Mouse (Mus musculus) midbrain, embryonic 11.5 days (tissue): ENCODE measurements around the gene Ssrp1. TPM values are rescaled to one million over a fixed set of nuclear protein-coding genes. Genes with fewer than 3 reads are reported as not detected.

Source experiments
- ATAC-seq: fragments of 200-750 bp; cut with Nextera tagmentation; 2 replicates; pipeline ENCODE4 v1.8.0; 2017; ENCODE audit warnings: moderate TSS enrichment, moderate library complexity; ENCODE audit not compliant: low FRiP score
- DNase-seq: peaks from one replicate; pipeline ENCODE4 v3.0.0; 2015; ENCODE audit warnings: low spot score; ENCODE audit errors: missing footprints
- H3K27ac ChIP-seq: fragments of 300-500 bp; sonication (generic); 2 replicates; pipeline ENCODE4 v1.5.1; 2014; ENCODE audit warnings: low read depth, low read length
- H3K27me3 ChIP-seq: fragments of 300-500 bp; sonication (generic); 2 replicates; pipeline ENCODE4 v1.6.1; 2014; ENCODE audit warnings: mild to moderate bottlenecking, low read length, moderate library complexity, mixed read lengths; ENCODE audit not compliant: control insufficient read depth, insufficient read depth
- H3K36me3 ChIP-seq: fragments of 300-500 bp; sonication (generic); 2 replicates; pipeline ENCODE4 v1.6.1; 2014; ENCODE audit warnings: mild to moderate bottlenecking, low read length, moderate library complexity, mixed read lengths; ENCODE audit not compliant: control insufficient read depth, insufficient read depth
- H3K4me1 ChIP-seq: fragments of 300-500 bp; sonication (generic); 2 replicates; pipeline ENCODE4 v1.6.1; 2014; ENCODE audit warnings: low read length; ENCODE audit not compliant: control insufficient read depth, insufficient read depth
- H3K4me2 ChIP-seq: fragments of 300-500 bp; sonication (generic); 2 replicates; pipeline ENCODE4 v1.6.1; 2014; ENCODE audit warnings: mild to moderate bottlenecking, moderate library complexity
- H3K4me3 ChIP-seq: fragments of 300-500 bp; sonication (generic); 2 replicates; pipeline ENCODE4 v1.5.1; 2014; ENCODE audit warnings: low read depth, low read length
- H3K9ac ChIP-seq: fragments of 300-500 bp; sonication (generic); 2 replicates; pipeline ENCODE4 v1.6.1; 2014; ENCODE audit warnings: low read length
- H3K9me3 ChIP-seq: fragments of 300-500 bp; sonication (generic); 2 replicates; pipeline ENCODE4 v1.6.1; 2016; ENCODE audit warnings: low read length; ENCODE audit not compliant: control insufficient read depth
- WGBS: fragments of 180-500 bp; shearing (Covaris S2); extraction: QIAGEN DNeasy Blood & Tissue Kit; methylation state at CpG from one replicate; pipeline ENCODE4 v1.1.7; 2014; 5-methylcytosine and 5-hydroxymethylcytosine counted together
- polyA plus RNA-seq: library from polyadenylated mRNA; unstranded; fragments of >200 nt; fragmentation: Nextera tagmentation; extraction: Ambion mirVana; gene quantifications from 2 replicates; pipeline ENCODE4 v1.2.1, GENCODE M21; 2014

The Ssrp1 gene
- polyA plus RNA-seq, 1 experiment from 2014 or later, result 352 TPM

- Histone ChIP-seq H3K9ac (no peak overlapping the region), H3K4me3 (no peak overlapping the region), H3K4me1 (no peaks in the 10 kb centered on the region), H3K27ac (no peak overlapping the region), H3K4me2 (no peak overlapping the region), H3K27me3 (no peaks in the 10 kb centered on the region), H3K9me3 (no peaks in the 10 kb centered on the region), H3K36me3 (no peaks in the 10 kb centered on the region)
- WGBS, result 98% methylated on average over 4 of the region's 4 CpGs
- ATAC-seq (no peak), DNase-seq (no peak)
Measured at GRCm38 (mm10) chr2:85091325-85091724, 54.3 kb downstream of the Ssrp1 start.

DNA sequence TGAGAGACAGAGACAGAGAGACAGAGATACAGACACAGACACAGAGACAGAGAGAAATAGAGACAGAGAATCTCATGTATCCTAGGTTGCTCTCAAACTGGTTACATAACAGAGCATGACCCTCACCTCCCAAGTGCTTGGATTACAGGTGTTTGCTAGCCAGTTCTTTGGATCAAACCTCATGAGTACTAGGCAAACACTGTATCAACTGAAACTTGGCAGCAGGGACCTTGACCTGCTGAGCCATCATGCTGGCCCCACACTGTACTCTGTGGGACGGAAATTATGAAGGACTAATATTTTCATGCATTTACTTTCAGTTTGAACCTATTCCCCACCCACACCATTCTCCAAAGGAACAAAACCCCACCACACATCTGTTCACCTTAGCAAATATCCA, 56.3 kb downstream of the Ssrp1 start:
- no peaks in the 10 kb centered on the region for H3K27me3 ChIP-seq
- no peaks in the 10 kb centered on the region for H3K4me1 ChIP-seq
- ATAC-seq (no peak), DNase-seq (no peak)
- WGBS, result 100% methylated on average over 1 of the region's 1 CpGs
- no peaks in the 10 kb centered on the region for H3K9me3 ChIP-seq
- H3K9ac ChIP-seq, result no peak overlapping the region
- H3K4me3 ChIP-seq, result no peak overlapping the region
- H3K36me3 ChIP-seq, result no peaks in the 10 kb centered on the region
- no peak overlapping the region for H3K27ac ChIP-seq
- H3K4me2 ChIP-seq, result no peak overlapping the region

DNA sequence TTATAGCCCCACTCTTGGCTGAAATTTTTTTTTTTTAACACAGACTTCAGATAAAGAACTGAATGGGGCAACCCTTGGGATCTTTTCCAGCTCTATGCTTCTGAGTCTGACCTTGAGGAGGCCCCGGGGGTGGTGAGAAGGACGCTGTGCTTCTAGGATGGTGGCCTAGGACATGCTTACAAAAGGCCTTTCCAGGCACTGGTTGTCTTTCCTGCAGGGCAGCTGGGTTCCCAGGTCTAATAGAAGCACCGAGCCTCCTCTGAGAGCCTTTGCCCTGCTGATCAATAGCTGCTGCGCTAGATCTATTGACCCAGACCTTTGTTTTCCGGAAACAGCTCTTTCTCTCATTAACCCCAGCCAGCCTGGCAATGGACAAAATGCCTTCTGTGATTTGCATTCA, 58.9 kb downstream of the Ssrp1 start:
- no peak overlapping the region for H3K9ac ChIP-seq
- no peak for DNase-seq
- H3K4me1 ChIP-seq, result no peaks in the 10 kb centered on the region
- no peaks in the 10 kb centered on the region; the same call in 1 of the 2 replicates for H3K9me3 ChIP-seq
- ATAC-seq, result peak; percentile 64
- no peak overlapping the region for H3K27ac ChIP-seq
- no peak overlapping the region for H3K4me2 ChIP-seq
- WGBS, result 39% methylated on average over 5 of the region's 5 CpGs
- no peak overlapping the region for H3K4me3 ChIP-seq
- no peaks in the 10 kb centered on the region for H3K27me3 ChIP-seq
- H3K36me3 ChIP-seq, result no peaks in the 10 kb centered on the region

Other genes starting within 250 kb of the Ssrp1 start
- 39.4 and 39.5 TPM in 2 replicates for gene Ube2l6, start 238.4 kb upstream of the Ssrp1 start, polyA plus RNA-seq
- 0.15 TPM in 1 of 2 replicates, not detected in the other for gene Smtnl1, start 214.6 kb upstream of the Ssrp1 start, polyA plus RNA-seq
- 38.1 and 43.1 TPM in 2 replicates for gene Timm10, start 210.2 kb upstream of the Ssrp1 start, polyA plus RNA-seq
- gene Slc43a1, start 198.4 kb upstream of the Ssrp1 start, polyA plus RNA-seq, result 16.3 and 18.6 TPM in 2 replicates
- gene Rtn4rl2, start 150.5 kb upstream of the Ssrp1 start, polyA plus RNA-seq, result 1.4 and 1.6 TPM in 2 replicates
- 17.6 and 19.0 TPM in 2 replicates for gene Slc43a3, start 100.7 kb upstream of the Ssrp1 start, polyA plus RNA-seq
- gene Prg2, start 56.8 kb upstream of the Ssrp1 start, polyA plus RNA-seq, result 0.22 and 0.52 TPM in 2 replicates
- gene Prg3, start 49.0 kb upstream of the Ssrp1 start, polyA plus RNA-seq, result not detected in 2 replicates
- 2.8 and 3.0 TPM in 2 replicates for gene P2rx3, start 228 bp downstream of the Ssrp1 start, polyA plus RNA-seq
- 8.1 and 9.6 TPM in 2 replicates for gene Tnks1bp1, start 10.8 kb downstream of the Ssrp1 start, polyA plus RNA-seq
- 29.8 and 29.9 TPM in 2 replicates for gene Aplnr, start 99.0 kb downstream of the Ssrp1 start, polyA plus RNA-seq
- 1.2 and 1.3 TPM in 2 replicates for gene Lrrc55, start 160.0 kb downstream of the Ssrp1 start, polyA plus RNA-seq